Mouse (Mus musculus) layer of hippocampus, adult 6 months (tissue): Measurements from ENCODE around the gene Serpinb6a. TPM values are rescaled to one million over a fixed set of nuclear protein-coding genes. Genes with fewer than 3 reads are reported as not detected.

Source experiments
- long read RNA-seq, 2 experiments: library from polyadenylated mRNA; unstranded; transcript quantifications; one replicate each; pipeline ENCODE4 v2.0.0; 2019 to 2020
- polyA plus RNA-seq: library from polyadenylated mRNA; unstranded; fragments of <200 nt; fragmentation: Nextera tagmentation; gene quantifications from 2 replicates; pipeline ENCODE4 v1.2.3, GENCODE M21; 2021

Serpinb6a gene
- 65.1 and 66.5 TPM in 2 replicates for polyA plus RNA-seq
- long read RNA-seq, experiment 1, transcript Serpinb6a-202 (7 exons, 1,547 nt): major isoform, 40 of 104 reads
- long read RNA-seq, experiment 1, partial matches to known transcripts: 19 of 104 reads
- long read RNA-seq, experiment 1, other reads (novel, unspliced or antisense): 37 of 104 reads
- long read RNA-seq, experiment 2, transcript Serpinb6a-202 (7 exons, 1,547 nt): major isoform, 49 of 141 reads
- long read RNA-seq, experiment 2, transcript Serpinb6a-203 (8 exons, 1,504 nt): minor isoform, 5 of 141 reads
- long read RNA-seq, experiment 2, partial matches to known transcripts: 20 of 141 reads
- long read RNA-seq, experiment 2, other reads (novel, unspliced or antisense): 65 of 141 reads

DNA sequence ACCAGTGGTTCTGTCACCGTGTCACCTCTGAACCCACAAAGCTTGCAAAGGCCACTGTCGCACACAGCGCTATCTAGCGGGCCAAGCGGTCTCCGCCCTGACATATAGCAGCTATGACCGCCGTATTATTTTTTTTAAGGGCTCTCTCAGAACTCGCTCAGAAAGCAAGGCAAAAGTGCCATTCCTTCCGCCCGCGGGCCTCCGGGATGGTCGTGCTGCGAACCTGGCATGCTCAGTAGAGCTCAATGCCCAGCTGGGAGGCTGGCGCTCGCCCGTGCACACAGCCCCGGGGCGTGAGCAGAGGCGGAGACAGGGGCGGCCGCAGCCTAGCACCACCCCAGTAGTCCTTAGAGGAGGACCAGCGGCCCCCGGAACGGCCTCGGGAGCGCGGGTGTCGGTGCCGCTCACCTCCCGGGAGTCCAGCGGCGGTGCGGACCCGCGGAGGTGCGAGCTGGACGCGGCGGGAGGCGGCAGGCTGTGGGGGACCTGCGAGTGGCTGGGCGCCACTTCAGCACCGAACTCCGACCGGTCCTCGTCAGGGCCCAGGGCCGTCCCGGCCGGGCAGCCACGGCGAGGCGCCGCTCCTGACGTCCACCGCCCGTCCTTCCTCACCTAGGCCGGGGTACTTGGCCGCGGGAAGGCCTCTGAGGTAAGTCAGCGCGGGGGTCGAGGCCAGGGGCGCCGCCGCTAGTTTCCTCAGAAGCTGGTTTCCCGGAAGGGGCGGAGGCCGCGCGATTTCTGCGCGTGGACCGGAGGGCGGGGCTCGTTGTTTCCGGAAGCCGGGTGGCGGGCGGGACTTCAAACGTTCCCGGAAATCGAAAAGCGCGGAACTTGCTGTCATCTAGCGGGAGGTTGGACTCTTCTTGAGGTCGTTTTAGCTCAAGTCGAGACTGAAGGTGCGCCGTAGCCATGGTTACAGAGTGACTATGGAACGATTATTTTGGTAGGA is at the start of gene Serpinb6a, which contains the start of gene Ripk1:
Gene Serpinb6a (minus strand): TSS at position 737 of the 949 bp plus-strand sequence.
Gene Ripk1 (plus strand): TSS at position 306 of the 949 bp plus-strand sequence.

GRCm38 (mm10) chr13:34037172-34038055 is 34.8 kb upstream of the Serpinb6a start, which contains the start of gene Bphl:
Gene Bphl, plus strand, starts transcription at chr13:34037597.

GRCm38 (mm10) chr13:33964206-33965046 is 38.2 kb downstream of the Serpinb6a start, which contains the start of gene Nqo2:
Gene Nqo2, plus strand, starts transcription at chr13:33964687.

DNA sequence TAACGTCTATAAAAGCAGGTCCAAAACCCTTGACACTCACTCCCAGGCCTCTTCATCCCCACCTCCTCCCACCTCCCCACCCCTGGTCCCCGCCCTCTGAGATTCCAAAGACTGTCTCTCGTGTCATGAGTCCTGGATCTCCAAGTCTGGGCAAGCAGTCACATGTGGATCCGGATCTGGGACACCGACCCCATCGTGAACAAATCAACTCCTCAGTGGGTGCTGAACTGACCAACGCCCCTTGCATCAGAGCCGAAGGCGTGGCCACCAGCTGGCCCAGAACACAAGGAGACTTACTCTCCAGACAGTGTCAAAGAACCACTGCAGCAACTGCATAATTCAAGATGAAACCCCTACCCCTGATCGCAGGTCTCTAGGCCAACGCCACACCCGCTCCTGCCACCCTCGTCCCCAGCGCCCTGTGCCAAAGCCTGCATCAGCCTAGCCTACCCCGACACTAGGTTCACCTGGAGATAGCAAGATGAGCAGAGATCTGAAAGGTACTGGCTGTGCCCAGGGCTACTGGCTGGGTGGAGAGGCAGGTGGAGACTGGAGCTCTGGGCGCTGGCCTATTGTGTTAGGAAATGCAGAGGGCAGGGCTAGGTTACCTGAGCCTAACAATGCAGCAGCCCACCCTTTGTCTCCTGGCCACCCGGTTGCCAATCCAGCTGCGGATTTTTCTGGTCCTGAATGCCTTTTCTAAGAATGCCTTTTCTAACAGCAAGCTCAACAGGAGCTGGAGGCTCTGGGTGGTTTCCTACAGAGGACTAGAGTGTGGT is 97.2 kb downstream of the Serpinb6a start, which contains the start of gene Serpinb6c:
Gene Serpinb6c (minus strand): TSS at position 533 of the 779 bp plus-strand sequence.

Other genes starting within 250 kb of the Serpinb6a start
- gene Serpinb6e, start 159.4 kb downstream of the Serpinb6a start, polyA plus RNA-seq: not detected in 2 replicates
- gene Serpinb6c, start 97.1 kb downstream of the Serpinb6a start, polyA plus RNA-seq: 0.10 and 0.14 TPM in 2 replicates
- 7.6 and 9.8 TPM in 2 replicates for gene Nqo2, start 38.1 kb downstream of the Serpinb6a start, polyA plus RNA-seq
- gene Ripk1, start 431 bp downstream of the Serpinb6a start, polyA plus RNA-seq: 1.3 and 1.5 TPM in 2 replicates
- 113 and 114 TPM in 2 replicates for gene Bphl, start 34.8 kb upstream of the Serpinb6a start, polyA plus RNA-seq
- 2,314 and 2,386 TPM in 2 replicates for gene Tubb2a, start 75.2 kb upstream of the Serpinb6a start, polyA plus RNA-seq
- 32.3 and 49.4 TPM in 2 replicates for gene Tubb2b, start 127.7 kb upstream of the Serpinb6a start, polyA plus RNA-seq
- 113 and 123 TPM in 2 replicates for gene Psmg4, start 160.2 kb upstream of the Serpinb6a start, polyA plus RNA-seq